Mouse (Mus musculus) leukemia stem cell, adult 10-12 weeks (primary cell): ENCODE results near the gene Gli2. TPM values are rescaled to one million over a fixed set of nuclear protein-coding genes. Genes with fewer than 3 reads are reported as not detected.

Experiments used
- polyA plus RNA-seq: library from polyadenylated mRNA; stranded (reverse); fragments of >175 nt; gene quantifications from 2 replicates; pipeline ENCODE4 v1.2.3, GENCODE M21; 2012; ENCODE audit warnings: low replicate concordance

The Gli2 gene
- 0.16 TPM in 1 of 2 replicates, not detected in the other for polyA plus RNA-seq

GRCm38 (mm10) chr1:119053402-119053841 lies at the start of gene Gli2:
Gli2 (minus strand) TSS chr1:119053619.

